Mouse (Mus musculus) heart, embryonic 15.5 days (tissue): ENCODE data around the gene Nptxr. TPM values are rescaled to one million over a fixed set of nuclear protein-coding genes. Genes with fewer than 3 reads are reported as not detected.

Experiments
- ATAC-seq: fragments of 200-750 bp; cut with Nextera tagmentation; replicated peaks from 2 replicates; pipeline ENCODE4 v1.8.0; 2017; ENCODE audit warnings: low read depth, moderate TSS enrichment; ENCODE audit not compliant: insufficient number of reproducible peaks, insufficient read depth, low FRiP score
- H3K27ac ChIP-seq: fragments of 300-500 bp; sonication (generic); 2 replicates; pipeline ENCODE4 v1.5.1; 2015; ENCODE audit warnings: mild to moderate bottlenecking, inconsistent platforms
- H3K27me3 ChIP-seq: fragments of 300-500 bp; sonication (generic); 2 replicates; pipeline ENCODE4 v1.6.1; 2015; ENCODE audit warnings: inconsistent platforms
- H3K36me3 ChIP-seq: fragments of 300-500 bp; sonication (generic); 2 replicates; pipeline ENCODE4 v1.6.1; 2015; ENCODE audit warnings: mild to moderate bottlenecking, inconsistent platforms
- H3K4me1 ChIP-seq: fragments of 300-500 bp; sonication (generic); replicated peaks from 2 replicates; pipeline ENCODE4 v1.6.1; 2015; ENCODE audit warnings: inconsistent platforms
- H3K4me2 ChIP-seq: fragments of 300-500 bp; sonication (generic); 2 replicates; pipeline ENCODE4 v1.6.1; 2015; ENCODE audit warnings: inconsistent platforms, mild to moderate bottlenecking, moderate library complexity
- H3K4me3 ChIP-seq: fragments of 300-500 bp; sonication (generic); 2 replicates; pipeline ENCODE4 v1.5.1; 2015; ENCODE audit warnings: mild to moderate bottlenecking, inconsistent platforms
- H3K9ac ChIP-seq: fragments of 300-500 bp; sonication (generic); 2 replicates; pipeline ENCODE4 v1.6.1; 2015; ENCODE audit warnings: mild to moderate bottlenecking, inconsistent platforms
- H3K9me3 ChIP-seq: fragments of 300-500 bp; sonication (generic); replicated peaks from 2 replicates; pipeline ENCODE4 v1.6.1; 2016; ENCODE audit warnings: inconsistent platforms
- WGBS: fragments of 180-500 bp; shearing (Covaris S2); methylation state at CpG from one replicate; pipeline ENCODE4 v1.1.7; 2015; ENCODE audit warnings: mixed read lengths; 5-methylcytosine and 5-hydroxymethylcytosine counted together
- polyA plus RNA-seq: library from polyadenylated mRNA; unstranded; fragments of >200 nt; fragmentation: Nextera tagmentation; extraction: Ambion mirVana; gene quantifications from 2 replicates; pipeline ENCODE4 v1.2.1, GENCODE M21; 2015

Nptxr gene
- polyA plus RNA-seq, 1 experiment from 2014 or later = 1.8 TPM

DNA sequence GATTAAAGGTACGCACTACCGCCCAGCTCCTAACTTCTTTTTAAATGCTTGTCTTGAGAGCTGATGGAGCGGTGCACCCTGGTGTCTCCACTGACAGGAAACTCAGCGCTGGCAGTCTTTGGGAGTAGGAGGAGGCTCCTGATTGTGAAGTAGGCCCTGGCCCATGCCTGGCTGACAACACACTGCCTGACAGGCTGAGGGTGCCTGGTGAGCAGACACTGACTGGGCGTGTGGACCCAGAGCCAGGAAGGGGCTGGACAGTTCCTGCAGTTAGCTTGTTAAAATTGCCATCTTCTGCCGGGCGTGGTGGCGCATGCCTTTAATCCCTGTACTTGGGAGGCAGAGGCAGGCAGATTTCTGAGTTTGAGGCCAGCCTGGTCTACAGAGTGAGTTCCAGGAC is 54.3 kb downstream of the Nptxr start:
- H3K4me2 ChIP-seq = no peak overlapping the region
- no peaks in the 10 kb centered on the region for H3K36me3 ChIP-seq
- H3K4me3 ChIP-seq = no peak overlapping the region
- no peak overlapping the region for H3K9ac ChIP-seq
- H3K4me1 ChIP-seq = peaks cover 2% of the 10 kb centered on the region
- no peak for ATAC-seq
- no peaks in the 10 kb centered on the region for H3K27me3 ChIP-seq
- no peak overlapping the region for H3K27ac ChIP-seq
- 84% methylated on average over 8 of the region's 8 CpGs for WGBS
- H3K9me3 ChIP-seq = no peaks in the 10 kb centered on the region

- no peaks in the 10 kb centered on the region for H3K27me3 ChIP-seq
- no peak overlapping the region for H3K27ac ChIP-seq
- H3K4me2 ChIP-seq = no peak overlapping the region
- H3K36me3 ChIP-seq = no peaks in the 10 kb centered on the region
- H3K9ac ChIP-seq = no peak overlapping the region
- no peaks in the 10 kb centered on the region for H3K9me3 ChIP-seq
- ATAC-seq = no peak
- H3K4me3 ChIP-seq = no peak overlapping the region
- 89% methylated on average over 7 of the region's 7 CpGs for WGBS
- peaks cover 6% of the 10 kb centered on the region for H3K4me1 ChIP-seq
Observed at GRCm38 (mm10) chr15:79749162-79749561, 55.4 kb downstream of the Nptxr start.

DNA sequence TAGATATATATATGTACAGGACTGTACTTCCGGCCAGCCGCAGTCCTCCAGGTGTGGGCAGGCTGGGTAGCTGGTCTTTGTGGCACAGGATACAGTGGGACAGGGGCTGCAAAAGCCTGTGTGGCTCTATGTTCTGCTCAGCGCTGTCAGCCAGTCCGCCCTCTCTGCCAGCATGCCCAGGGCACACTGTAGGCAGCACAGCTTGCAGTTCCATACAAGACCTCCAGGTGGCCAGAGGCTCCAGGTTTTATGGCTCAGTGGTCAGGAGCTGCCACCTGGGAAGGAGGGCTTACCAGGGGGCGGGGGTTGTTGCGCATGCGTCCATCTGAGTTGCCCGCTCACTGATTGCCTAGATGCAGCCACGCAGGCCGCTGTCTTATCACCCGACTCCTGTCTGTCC is 56.6 kb downstream of the Nptxr start:
- Histone ChIP-seq H3K4me1 (peaks cover 5% of the 10 kb centered on the region), H3K27ac (no peak overlapping the region), H3K4me2 (no peak overlapping the region), H3K9me3 (no peaks in the 10 kb centered on the region), H3K27me3 (no peaks in the 10 kb centered on the region), H3K36me3 (no peaks in the 10 kb centered on the region), H3K9ac (no peak overlapping the region), H3K4me3 (no peak overlapping the region)
- WGBS = 58% methylated on average over 11 of the region's 11 CpGs
- 0 out of 2 replicates have a peak, but pooled peaks have one; percentile 7 for ATAC-seq

DNA sequence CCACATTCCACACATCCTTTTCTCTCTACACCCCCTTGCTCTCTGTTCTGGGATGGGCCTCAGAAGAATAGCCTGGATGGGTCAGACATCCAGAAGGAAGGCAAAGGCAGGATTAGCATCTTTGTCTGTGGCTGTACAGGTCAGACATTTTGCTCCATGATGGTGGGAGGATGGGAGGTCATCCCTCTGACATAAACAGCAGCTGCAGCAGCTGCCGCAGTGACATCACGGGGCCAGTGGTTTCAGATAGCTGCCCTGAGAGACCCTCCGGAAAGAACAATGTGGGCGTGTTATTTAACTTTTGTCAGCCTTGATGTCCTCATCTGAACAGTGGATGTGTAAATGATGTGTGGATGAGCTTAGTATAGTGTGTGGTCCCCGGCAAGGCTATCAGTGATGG is 58.7 kb downstream of the Nptxr start:
- Histone ChIP-seq H3K27me3 (no peaks in the 10 kb centered on the region), H3K9ac (no peak overlapping the region), H3K4me1 (peaks cover 16% of the 10 kb centered on the region), H3K36me3 (no peaks in the 10 kb centered on the region), H3K9me3 (no peaks in the 10 kb centered on the region), H3K4me2 (no peak overlapping the region), H3K4me3 (no peak overlapping the region), H3K27ac (no peak overlapping the region)
- no peak for ATAC-seq
- WGBS = 81% methylated on average over 5 of the region's 5 CpGs

DNA sequence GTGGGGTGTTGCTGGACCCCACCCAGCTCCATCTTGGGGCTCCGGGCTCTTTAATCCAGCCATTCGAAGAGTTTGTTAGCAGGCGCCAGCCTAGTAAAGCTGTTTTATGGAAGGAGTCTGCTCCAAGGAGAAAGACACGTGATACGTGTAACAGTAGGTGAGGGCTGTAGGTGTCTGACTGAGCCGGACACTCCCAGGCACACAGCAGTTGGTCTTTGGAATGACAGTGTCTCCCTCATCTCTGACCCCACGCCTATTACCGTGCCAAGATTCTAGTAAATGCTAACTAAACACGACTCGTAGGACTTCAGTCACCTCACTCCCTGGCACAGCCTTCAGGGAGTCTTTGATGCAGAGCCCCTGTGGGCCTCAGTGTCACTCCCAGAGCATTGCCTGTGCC is 59.3 kb downstream of the Nptxr start:
- Histone ChIP-seq H3K27ac (no peak overlapping the region), H3K4me2 (no peak overlapping the region), H3K27me3 (no peaks in the 10 kb centered on the region), H3K4me3 (no peak overlapping the region), H3K9ac (no peak overlapping the region), H3K4me1 (peaks cover 21% of the 10 kb centered on the region), H3K36me3 (no peaks in the 10 kb centered on the region), H3K9me3 (no peaks in the 10 kb centered on the region)
- ATAC-seq = no peak
- WGBS = 78% methylated on average over 10 of the region's 10 CpGs

DNA sequence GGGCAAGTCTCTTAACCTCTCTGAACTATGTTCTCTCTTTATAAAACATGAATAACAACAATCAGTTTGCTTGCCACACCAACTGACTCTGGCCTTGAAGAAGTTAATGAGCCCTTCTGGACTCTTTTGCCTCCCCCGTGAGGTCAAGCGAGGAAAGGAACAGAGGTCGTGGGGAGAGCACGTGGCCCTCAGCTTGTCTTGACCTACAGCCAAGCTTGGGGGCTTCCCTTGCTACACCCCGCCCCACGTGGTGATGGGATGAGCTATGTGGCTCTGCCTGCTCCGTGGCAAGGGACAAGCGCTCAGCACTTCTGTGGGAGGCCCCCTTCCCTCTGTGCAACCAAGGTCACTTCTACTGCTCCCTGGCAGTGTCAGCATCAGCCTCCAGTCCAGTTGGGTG is 59.8 kb downstream of the Nptxr start:
- no peaks in the 10 kb centered on the region for H3K9me3 ChIP-seq
- peaks cover 27% of the 10 kb centered on the region for H3K4me1 ChIP-seq
- WGBS = 68% methylated on average over 8 of the region's 8 CpGs
- no peak overlapping the region for H3K9ac ChIP-seq
- H3K4me2 ChIP-seq = no peak overlapping the region
- H3K36me3 ChIP-seq = no peaks in the 10 kb centered on the region
- H3K4me3 ChIP-seq = no peak overlapping the region
- no peak overlapping the region for H3K27ac ChIP-seq
- H3K27me3 ChIP-seq = no peaks in the 10 kb centered on the region
- ATAC-seq = no peak

DNA sequence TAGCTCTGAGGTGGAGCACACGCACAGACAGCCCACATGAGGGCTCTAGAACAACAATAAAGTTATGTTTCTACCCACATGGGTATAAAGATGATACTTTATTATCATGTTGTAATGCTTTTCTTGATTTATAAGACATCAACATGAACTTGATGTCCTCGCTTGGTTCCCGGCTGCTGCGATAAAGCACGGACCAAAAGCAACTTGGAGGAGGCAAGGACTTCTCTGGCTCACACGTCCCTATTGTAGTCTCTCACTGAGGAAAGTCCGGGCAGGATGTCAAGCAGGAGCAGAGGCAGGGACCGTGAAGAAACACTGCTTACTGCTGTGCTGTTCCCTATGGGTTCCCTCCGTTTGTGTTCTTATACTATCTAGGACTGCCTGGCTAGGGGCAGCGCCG is 60.6 kb downstream of the Nptxr start:
- peaks cover 4% of the 10 kb centered on the region; the same call in 1 of the 2 replicates for H3K36me3 ChIP-seq
- H3K9ac ChIP-seq = no peak overlapping the region
- no peak for ATAC-seq
- no peaks in the 10 kb centered on the region for H3K9me3 ChIP-seq
- H3K27me3 ChIP-seq = no peaks in the 10 kb centered on the region
- peaks cover 34% of the 10 kb centered on the region for H3K4me1 ChIP-seq
- no peak overlapping the region for H3K27ac ChIP-seq
- no peak overlapping the region for H3K4me3 ChIP-seq
- no peak overlapping the region for H3K4me2 ChIP-seq
- WGBS = 90% methylated on average over 11 of the region's 11 CpGs

- H3K4me3 ChIP-seq = peak overlapping the region; percentile 93
- no peak; the same call in 1 of the 2 replicates for ATAC-seq
- peak overlapping the region; percentile 88 for H3K27ac ChIP-seq
- no peaks in the 10 kb centered on the region for H3K9me3 ChIP-seq
- under 1% methylated on average over 23 of the region's 23 CpGs for WGBS
- peak overlapping the region; percentile 90 for H3K9ac ChIP-seq
- peak overlapping the region; percentile 90 for H3K4me2 ChIP-seq
- peaks cover 18% of the 10 kb centered on the region for H3K36me3 ChIP-seq
- H3K4me1 ChIP-seq = peaks cover 43% of the 10 kb centered on the region
- no peaks in the 10 kb centered on the region for H3K27me3 ChIP-seq
Observed at GRCm38 (mm10) chr15:79742706-79743023, 61.9 kb downstream of the Nptxr start.

DNA sequence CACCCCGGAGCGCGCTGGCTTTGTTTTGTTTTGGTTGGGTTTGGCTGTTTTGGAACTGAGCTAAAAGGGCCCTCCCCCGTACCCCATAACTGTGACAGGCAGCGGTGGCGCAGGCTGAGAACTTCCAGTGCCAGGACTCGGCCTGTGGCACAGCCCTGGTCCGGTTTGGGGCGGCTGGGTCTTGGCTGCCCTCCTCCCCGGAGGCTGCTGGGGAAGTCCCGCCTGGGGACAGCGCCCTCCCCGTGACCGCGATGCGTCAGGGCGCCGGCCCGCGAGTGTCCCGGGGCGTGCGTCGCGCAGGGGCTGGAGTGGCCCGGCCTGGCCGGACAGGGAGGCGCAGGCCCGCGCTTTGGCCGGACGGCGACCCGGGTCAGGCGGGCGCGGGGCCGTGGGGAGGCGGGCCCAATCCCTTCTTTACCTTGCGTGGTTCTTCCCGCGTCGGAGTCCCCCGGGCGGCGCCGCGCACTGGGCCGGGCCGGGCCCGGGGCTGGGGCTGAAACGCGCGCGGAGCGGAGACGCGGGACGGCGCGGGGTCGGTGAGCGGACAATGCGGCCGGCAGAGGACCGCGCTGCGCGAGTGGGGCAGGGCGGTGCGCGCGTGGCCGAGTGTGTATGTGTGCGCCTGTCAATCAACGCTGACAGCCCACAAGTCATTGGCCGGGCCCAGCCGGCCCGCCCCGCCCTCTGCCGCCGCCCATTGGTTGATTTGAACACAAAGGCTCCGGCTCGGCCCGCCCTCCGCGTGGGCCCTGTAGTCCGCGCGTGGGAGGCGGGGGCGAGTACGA is 62.5 kb downstream of the Nptxr start, which contains the start of gene Sun2:
Sun2 (minus strand) TSS at position 616 of the 785 bp plus-strand sequence.
- ATAC-seq = peak; percentile 89
- Histone ChIP-seq H3K27me3 (no peaks in the 10 kb centered on the region), H3K4me3 (peak within 1 kb of the TSS; percentile 93), H3K9ac (peak within 1 kb of the TSS; percentile 90), H3K36me3 (peaks cover 23% of the 10 kb centered on the region), H3K27ac (peak within 1 kb of the TSS; percentile 88), H3K9me3 (no peaks in the 10 kb centered on the region), H3K4me2 (peak within 1 kb of the TSS; percentile 90), H3K4me1 (peaks cover 43% of the 10 kb centered on the region)
- under 1% methylated on average over 87 of the region's 93 CpGs for WGBS

DNA sequence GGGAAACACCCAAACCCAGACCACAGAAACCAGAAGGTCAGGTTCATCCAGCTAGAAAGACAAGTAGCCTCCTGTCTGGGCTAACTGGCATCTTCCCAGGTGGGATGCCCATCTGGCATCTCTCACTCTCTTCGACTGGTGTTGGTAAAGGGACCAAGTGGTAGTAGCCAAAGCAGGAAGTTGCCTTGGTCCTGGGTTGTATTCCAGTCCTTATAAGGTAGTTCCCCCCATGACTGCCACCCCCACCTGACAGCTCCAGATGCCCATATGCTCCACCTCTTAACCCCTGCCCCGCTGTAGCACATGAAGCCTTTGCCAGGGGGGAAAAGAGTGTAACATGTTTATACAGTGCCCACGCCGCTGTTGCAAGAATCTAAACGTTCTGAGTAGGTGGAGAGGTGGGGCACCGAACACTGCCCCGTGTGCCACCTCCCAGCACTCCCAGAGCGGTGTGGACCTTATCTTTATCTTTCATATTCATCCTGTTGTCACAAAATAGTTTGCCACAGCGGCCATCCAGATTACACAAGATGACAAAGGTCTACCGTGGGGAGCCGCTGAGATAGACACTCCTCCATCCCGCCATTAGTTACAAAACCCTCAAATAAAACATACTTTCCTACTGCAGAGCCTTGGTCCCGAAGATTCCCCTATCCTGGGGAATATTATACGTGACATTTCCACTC is 63.2 kb downstream of the Nptxr start:
- Histone ChIP-seq H3K4me1 (peaks cover 43% of the 10 kb centered on the region), H3K4me2 (peak overlapping the region; percentile 90), H3K27me3 (no peaks in the 10 kb centered on the region), H3K36me3 (peaks cover 31% of the 10 kb centered on the region), H3K9ac (peak overlapping the region; percentile 90), H3K9me3 (no peaks in the 10 kb centered on the region), H3K4me3 (peak overlapping the region; percentile 93), H3K27ac (peak overlapping the region; percentile 88)
- 0 out of 2 replicates have a peak, but pooled peaks have one; percentile 19 for ATAC-seq
- WGBS = 9% methylated on average over 14 of the region's 14 CpGs

DNA sequence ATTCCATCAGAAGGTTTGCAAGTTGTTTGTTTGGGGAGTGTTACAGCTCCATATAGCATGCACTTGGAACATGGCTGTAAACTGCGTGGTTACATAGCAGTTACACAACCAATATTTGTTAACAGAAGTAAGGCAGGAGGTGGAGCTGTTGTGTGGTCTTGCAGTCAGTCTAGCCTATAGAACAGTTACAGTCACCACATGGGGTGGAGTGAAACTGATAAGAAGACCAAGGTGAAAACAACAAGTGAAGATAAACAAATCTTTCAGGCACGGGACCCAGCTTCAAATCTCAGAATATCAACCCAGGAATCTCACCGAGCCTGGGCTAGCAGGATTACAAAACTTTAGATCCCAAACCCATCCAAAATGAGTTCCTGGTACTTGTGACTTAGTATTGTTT is 63.8 kb downstream of the Nptxr start:
- peak overlapping the region; percentile 88 for H3K27ac ChIP-seq
- H3K4me2 ChIP-seq = peak overlapping the region; percentile 90
- peaks cover 46% of the 10 kb centered on the region for H3K4me1 ChIP-seq
- 46% methylated on average over 3 of the region's 3 CpGs for WGBS
- H3K27me3 ChIP-seq = no peaks in the 10 kb centered on the region
- H3K4me3 ChIP-seq = peak overlapping the region; percentile 93
- no peaks in the 10 kb centered on the region for H3K9me3 ChIP-seq
- ATAC-seq = no peak
- H3K9ac ChIP-seq = peak overlapping the region; percentile 90; the same call in 1 of the 2 replicates
- peaks cover 31% of the 10 kb centered on the region for H3K36me3 ChIP-seq
